Mouse (Mus musculus) limb, embryonic 10.5 days (tissue): ENCODE results near the gene Msgn1. TPM values are rescaled to one million over a fixed set of nuclear protein-coding genes. Genes with fewer than 3 reads are reported as not detected.

Source experiments
- DNase-seq: peaks from one replicate; pipeline ENCODE4 v3.0.0-alpha.2; 2017; ENCODE audit warnings: low spot score
- H3K27ac ChIP-seq: fragments of 300-500 bp; sonication (generic); 2 replicates; pipeline ENCODE4 v1.5.1; 2016; ENCODE audit warnings: mild to moderate bottlenecking
- H3K27me3 ChIP-seq: fragments of 300-500 bp; sonication (generic); 2 replicates; pipeline ENCODE4 v1.6.1; 2016; ENCODE audit warnings: low read depth, mild to moderate bottlenecking; ENCODE audit not compliant: poor library complexity, severe bottlenecking
- H3K36me3 ChIP-seq: fragments of 300-500 bp; sonication (generic); 2 replicates; pipeline ENCODE4 v1.6.1; 2016; ENCODE audit warnings: mild to moderate bottlenecking, moderate library complexity
- H3K4me1 ChIP-seq: fragments of 300-500 bp; sonication (generic); 2 replicates; pipeline ENCODE4 v1.6.1; 2016
- H3K4me3 ChIP-seq: fragments of 300-500 bp; sonication (generic); 2 replicates; pipeline ENCODE4 v1.5.1; 2016; ENCODE audit warnings: mild to moderate bottlenecking, moderate library complexity
- H3K9me3 ChIP-seq: fragments of 300-500 bp; sonication (generic); replicated peaks from 2 replicates; pipeline ENCODE4 v1.6.1; 2016; ENCODE audit warnings: mild to moderate bottlenecking
- WGBS: fragments of 180-500 bp; shearing (Covaris S2); methylation state at CpG from one replicate; pipeline ENCODE4 v1.1.7; 2016; 5-methylcytosine and 5-hydroxymethylcytosine counted together
- polyA plus RNA-seq: library from polyadenylated mRNA; unstranded; fragments of >200 nt; fragmentation: Nextera tagmentation; extraction: Ambion mirVana; gene quantifications from 2 replicates; pipeline ENCODE4 v1.2.1, GENCODE M21; 2016

Gene Msgn1
- polyA plus RNA-seq, 1 experiment from 2014 or later = not detected

- H3K4me1 ChIP-seq = peaks cover 17% of the 10 kb centered on the region
- WGBS = 93% methylated on average over 2 of the region's 2 CpGs
- H3K36me3 ChIP-seq = no peaks in the 10 kb centered on the region
- no peak overlapping the region for H3K27ac ChIP-seq
- H3K9me3 ChIP-seq = no peaks in the 10 kb centered on the region
- DNase-seq = no peak
- no peaks in the 10 kb centered on the region for H3K27me3 ChIP-seq
- H3K4me3 ChIP-seq = no peak overlapping the region
Measured at GRCm38 (mm10) chr12:11215555-11215954, 6.8 kb upstream of the Msgn1 start.

- no peak for DNase-seq
- H3K4me3 ChIP-seq = no peak overlapping the region
- no peaks in the 10 kb centered on the region for H3K9me3 ChIP-seq
- H3K27me3 ChIP-seq = no peaks in the 10 kb centered on the region
- H3K27ac ChIP-seq = no peak overlapping the region
- no peaks in the 10 kb centered on the region for H3K36me3 ChIP-seq
- peaks cover 25% of the 10 kb centered on the region for H3K4me1 ChIP-seq
Measured at GRCm38 (mm10) chr12:11214776-11215175, 6.0 kb upstream of the Msgn1 start.

GRCm38 (mm10) chr12:11212881-11213280 is 4.1 kb upstream of the Msgn1 start:
- no peak overlapping the region for H3K27ac ChIP-seq
- H3K36me3 ChIP-seq = no peaks in the 10 kb centered on the region
- no peak for DNase-seq
- 52% methylated on average over 1 of the region's 1 CpGs for WGBS
- H3K9me3 ChIP-seq = no peaks in the 10 kb centered on the region
- peaks cover 32% of the 10 kb centered on the region for H3K4me1 ChIP-seq
- H3K4me3 ChIP-seq = no peak overlapping the region
- H3K27me3 ChIP-seq = 0 out of 2 replicates have a peak, but pooled peaks cover 12% of the 10 kb centered on the region

- no peak for DNase-seq
- H3K4me3 ChIP-seq = no peak overlapping the region
- peaks cover 26% of the 10 kb centered on the region for H3K4me1 ChIP-seq
- H3K27me3 ChIP-seq = 0 out of 2 replicates have a peak, but pooled peaks cover 12% of the 10 kb centered on the region
- WGBS = 66% methylated on average over 3 of the region's 3 CpGs
- no peaks in the 10 kb centered on the region for H3K9me3 ChIP-seq
- no peak overlapping the region for H3K27ac ChIP-seq
- H3K36me3 ChIP-seq = no peaks in the 10 kb centered on the region
Measured at GRCm38 (mm10) chr12:11210361-11210760, 1.6 kb upstream of the Msgn1 start.

- Histone ChIP-seq H3K27ac (no peak overlapping the region), H3K4me3 (no peak overlapping the region), H3K36me3 (no peaks in the 10 kb centered on the region), H3K4me1 (peaks cover 26% of the 10 kb centered on the region), H3K27me3 (0 out of 2 replicates have a peak, but pooled peaks cover 12% of the 10 kb centered on the region), H3K9me3 (no peaks in the 10 kb centered on the region)
- DNase-seq = no peak
- WGBS = 27% methylated on average over 5 of the region's 5 CpGs
Measured at GRCm38 (mm10) chr12:11209636-11210035, 864 bp upstream of the Msgn1 start.

- Histone ChIP-seq H3K4me1 (peaks cover 26% of the 10 kb centered on the region), H3K27me3 (0 out of 2 replicates have a peak, but pooled peaks cover 12% of the 10 kb centered on the region), H3K27ac (no peak overlapping the region), H3K36me3 (no peaks in the 10 kb centered on the region), H3K4me3 (no peak overlapping the region), H3K9me3 (no peaks in the 10 kb centered on the region)
- no peak for DNase-seq
- 67% methylated on average over 4 of the region's 4 CpGs for WGBS
Measured at GRCm38 (mm10) chr12:11206321-11206720, 2.5 kb downstream of the Msgn1 start.

- Histone ChIP-seq H3K4me1 (peaks cover 9% of the 10 kb centered on the region), H3K27me3 (0 out of 2 replicates have a peak, but pooled peaks cover 10% of the 10 kb centered on the region), H3K27ac (no peak overlapping the region; the same call in 1 of the 2 replicates), H3K4me3 (no peak overlapping the region), H3K9me3 (no peaks in the 10 kb centered on the region), H3K36me3 (no peaks in the 10 kb centered on the region)
- DNase-seq = no peak
- 83% methylated on average over 18 of the region's 18 CpGs for WGBS
Measured at GRCm38 (mm10) chr12:11203694-11204665, 4.8 kb downstream of the Msgn1 start.

GRCm38 (mm10) chr12:11202476-11202875 is 6.3 kb downstream of the Msgn1 start:
- whole genome bisulfite sequencing = 94% methylated on average over 8 of the region's 8 CpGs
- H3K27me3 ChIP-seq = no peaks in the 10 kb centered on the region
- no peaks in the 10 kb centered on the region for H3K36me3 ChIP-seq
- H3K4me3 ChIP-seq = no peak overlapping the region
- H3K9me3 ChIP-seq = no peaks in the 10 kb centered on the region
- no peak for DNase-seq
- H3K4me1 ChIP-seq = no peaks in the 10 kb centered on the region
- H3K27ac ChIP-seq = no peak overlapping the region

- Histone ChIP-seq H3K27ac (no peak overlapping the region), H3K4me3 (no peak overlapping the region), H3K27me3 (no peaks in the 10 kb centered on the region), H3K4me1 (peaks cover 11% of the 10 kb centered on the region), H3K36me3 (no peaks in the 10 kb centered on the region), H3K9me3 (no peaks in the 10 kb centered on the region)
- no peak for DNase-seq
- 92% methylated on average over 12 of the region's 12 CpGs for WGBS
Measured at GRCm38 (mm10) chr12:11200711-11201110, 8.1 kb downstream of the Msgn1 start.

GRCm38 (mm10) chr12:11198551-11198950 is 10.2 kb downstream of the Msgn1 start:
- no peak overlapping the region for H3K27ac ChIP-seq

GRCm38 (mm10) chr12:11198026-11198425 is 10.7 kb downstream of the Msgn1 start:
- Histone ChIP-seq H3K4me1 (peaks cover 11% of the 10 kb centered on the region), H3K4me3 (no peak overlapping the region), H3K27me3 (no peaks in the 10 kb centered on the region), H3K36me3 (no peaks in the 10 kb centered on the region), H3K27ac (no peak overlapping the region), H3K9me3 (no peaks in the 10 kb centered on the region)
- WGBS = 58% methylated on average over 4 of the region's 4 CpGs
- DNase-seq = no peak

More at GRCm38 (mm10) chr12:11198551-11198950, 10.2 kb downstream of the Msgn1 start:
- H3K9me3 ChIP-seq = no peaks in the 10 kb centered on the region
- whole genome bisulfite sequencing = 65% methylated on average over 2 of the region's 2 CpGs
- H3K4me3 ChIP-seq = no peak overlapping the region
- no peak for DNase-seq
- no peaks in the 10 kb centered on the region for H3K36me3 ChIP-seq
- H3K27me3 ChIP-seq = no peaks in the 10 kb centered on the region
- H3K4me1 ChIP-seq = peaks cover 11% of the 10 kb centered on the region

GRCm38 (mm10) chr12:11196830-11197229 is 11.9 kb downstream of the Msgn1 start:
- H3K27ac ChIP-seq = peak overlapping the region; percentile 70
- no peaks in the 10 kb centered on the region for H3K27me3 ChIP-seq
- 40% methylated on average over 5 of the region's 5 CpGs for WGBS
- H3K9me3 ChIP-seq = no peaks in the 10 kb centered on the region
- H3K4me3 ChIP-seq = peak overlapping the region; percentile 32; the same call in 1 of the 2 replicates
- no peak for DNase-seq
- peaks cover 11% of the 10 kb centered on the region for H3K4me1 ChIP-seq
- H3K36me3 ChIP-seq = no peaks in the 10 kb centered on the region

- WGBS = 8% methylated on average over 18 of the region's 19 CpGs
- DNase-seq = peak; percentile 88
- Histone ChIP-seq H3K27ac (peak overlapping the region; percentile 70), H3K4me1 (peaks cover 11% of the 10 kb centered on the region), H3K36me3 (no peaks in the 10 kb centered on the region), H3K4me3 (peak overlapping the region; percentile 32), H3K9me3 (no peaks in the 10 kb centered on the region), H3K27me3 (no peaks in the 10 kb centered on the region)
Measured at GRCm38 (mm10) chr12:11196142-11196597, 12.6 kb downstream of the Msgn1 start.
